Comparison of ENCODE assay signal across 18 mouse cellular contexts in the genomic region with DNA sequence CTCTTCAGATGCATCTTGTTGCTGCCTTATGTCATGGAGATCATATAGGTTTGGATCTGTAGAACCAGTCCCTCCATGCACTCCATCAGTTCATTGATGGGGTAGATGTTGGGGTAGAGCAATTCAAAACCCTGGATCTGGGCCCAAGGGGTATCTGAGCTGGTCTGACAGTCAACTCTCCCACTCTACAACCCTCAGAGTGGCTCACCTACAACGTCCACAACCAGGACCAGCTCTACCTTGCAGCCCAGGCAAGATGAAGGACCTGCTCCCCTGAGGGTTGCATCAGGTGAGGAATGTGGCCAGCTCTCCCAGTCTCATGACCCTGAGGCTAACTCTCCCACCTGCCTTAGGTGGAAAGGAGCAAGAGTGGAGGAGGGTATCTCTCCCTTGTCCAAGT.
DNase-seq lines count a peak whose midpoint lies in the region; ATAC-seq lines count a peak whose summit lies in the region.
"Had no signal": no experiment of that assay in that cellular context is flagged by ENCODE, and none has a peak within 500 bp of the region (broad histone marks: within the 10 kb centered on the region; RNA-seq: fewer than 3 reads in every experiment).

No protein-coding gene starts in this region.

- no peaks in the 10 kb centered on the region for H3K27me3 ChIP-seq in embryonic facial prominence, embryonic 11.5 days (ENCODE audit: control insufficient read depth, insufficient read depth, low read length)
- H3K27me3 ChIP-seq in embryonic facial prominence, embryonic 10.5 days (replicated peaks; ENCODE audit: low read depth, poor library complexity, severe bottlenecking): no peaks in the 10 kb centered on the region
- no peaks in the 10 kb centered on the region for H3K27me3 ChIP-seq in hindbrain, embryonic 11.5 days (ENCODE audit: control insufficient read depth, insufficient read depth, low read length)
- H3K27me3 ChIP-seq in hindbrain, embryonic 10.5 days (ENCODE audit: insufficient read depth, poor library complexity, severe bottlenecking): peaks cover 8% of the 10 kb centered on the region; the same call in 1 of the 2 replicates
- no peaks in the 10 kb centered on the region for H3K27me3 ChIP-seq in midbrain, embryonic 11.5 days (ENCODE audit: control insufficient read depth, insufficient read depth, low read length)
- H3K27me3 ChIP-seq in midbrain, embryonic 16.5 days (ENCODE audit: control insufficient read depth, insufficient read depth, low read depth, low read length): no peaks in the 10 kb centered on the region; the same call in 1 of the 2 replicates
- H3K27me3 ChIP-seq in stomach, embryonic 16.5 days (ENCODE audit: control insufficient read depth, insufficient read depth, low read length): no peaks in the 10 kb centered on the region

- H3K9me3 ChIP-seq in embryonic facial prominence, embryonic 11.5 days (replicated peaks; ENCODE audit: control insufficient read depth, low read length): no peaks in the 10 kb centered on the region
- no peaks in the 10 kb centered on the region for H3K9me3 ChIP-seq in embryonic facial prominence, embryonic 10.5 days
- H3K9me3 ChIP-seq in hindbrain, embryonic 11.5 days (ENCODE audit: control insufficient read depth, low read length): no peaks in the 10 kb centered on the region
- no peaks in the 10 kb centered on the region for H3K9me3 ChIP-seq in hindbrain, embryonic 10.5 days
- H3K9me3 ChIP-seq in midbrain, embryonic 11.5 days (ENCODE audit: control insufficient read depth, low read length): no peaks in the 10 kb centered on the region
- H3K9me3 ChIP-seq in midbrain, embryonic 16.5 days (replicated peaks; ENCODE audit: control insufficient read depth, low read length, poor library complexity, severe bottlenecking): no peaks in the 10 kb centered on the region
- H3K9me3 ChIP-seq in stomach, embryonic 16.5 days (replicated peaks; ENCODE audit: control insufficient read depth, low read length): no peaks in the 10 kb centered on the region
- H3K9me3 ChIP-seq: embryonic facial prominence, embryonic 15.5 days; heart, embryonic 10.5 days; heart, embryonic 15.5 days; hindbrain, embryonic 15.5 days; intestine, embryonic 15.5 days; midbrain, embryonic 10.5 days had no signal

- no peak overlapping the region for H3K4me2 ChIP-seq in embryonic facial prominence, embryonic 11.5 days (ENCODE audit: low read depth, low read length)
- no peak overlapping the region for H3K4me2 ChIP-seq in hindbrain, embryonic 11.5 days (replicated peaks; ENCODE audit: low read depth, low read length)
- H3K4me2 ChIP-seq in midbrain, embryonic 11.5 days: no peak overlapping the region
- no peak overlapping the region for H3K4me2 ChIP-seq in midbrain, embryonic 16.5 days (ENCODE audit: low read length)
- H3K4me2 ChIP-seq in stomach, embryonic 16.5 days (ENCODE audit: low read depth, low read length): no peak overlapping the region
- H3K4me2 ChIP-seq: embryonic facial prominence, embryonic 15.5 days; heart, embryonic 15.5 days; hindbrain, embryonic 15.5 days; intestine, embryonic 15.5 days had no signal

- WGBS in embryonic facial prominence, embryonic 11.5 days: 75% methylated on average over 1 of the region's 1 CpGs
- WGBS in embryonic facial prominence, embryonic 10.5 days: 80% methylated on average over 1 of the region's 1 CpGs
- WGBS in hindbrain, embryonic 11.5 days: 74% methylated on average over 1 of the region's 1 CpGs
- WGBS in hindbrain, embryonic 10.5 days: 74% methylated on average over 1 of the region's 1 CpGs
- WGBS in midbrain, embryonic 11.5 days: 74% methylated on average over 1 of the region's 1 CpGs
- WGBS in midbrain, embryonic 16.5 days: 87% methylated on average over 1 of the region's 1 CpGs
- 81% methylated on average over 1 of the region's 1 CpGs for whole genome bisulfite sequencing in stomach, embryonic 16.5 days

- no peak for DNase-seq in embryonic facial prominence, embryonic 11.5 days (ENCODE audit: low spot score)
- DNase-seq in embryonic facial prominence, embryonic 10.5 days (ENCODE audit: low spot score): no peak
- no peak for DNase-seq in hindbrain, embryonic 11.5 days (ENCODE audit: low spot score)
- no peak for DNase-seq in hindbrain, embryonic 10.5 days (ENCODE audit: low spot score)
- DNase-seq in midbrain, embryonic 11.5 days (ENCODE audit: low spot score, missing footprints): no peak
- DNase-seq: gastrocnemius, postnatal 25 days; heart, adult 11 months had no signal

- H3K4me3 ChIP-seq in embryonic facial prominence, embryonic 11.5 days (ENCODE audit: low read depth, low read length): no peak overlapping the region
- H3K4me3 ChIP-seq in embryonic facial prominence, embryonic 10.5 days: no peak overlapping the region
- no peak overlapping the region for H3K4me3 ChIP-seq in hindbrain, embryonic 11.5 days (ENCODE audit: low read depth, low read length)
- no peak overlapping the region for H3K4me3 ChIP-seq in hindbrain, embryonic 10.5 days
- no peak overlapping the region for H3K4me3 ChIP-seq in midbrain, embryonic 11.5 days (ENCODE audit: low read depth, low read length)
- no peak overlapping the region for H3K4me3 ChIP-seq in midbrain, embryonic 16.5 days (ENCODE audit: low read depth, low read length)
- no peak overlapping the region for H3K4me3 ChIP-seq in stomach, embryonic 16.5 days (replicated peaks; ENCODE audit: low read length)
- H3K4me3 ChIP-seq: embryonic facial prominence, embryonic 15.5 days; heart, embryonic 10.5 days; heart, embryonic 15.5 days; hindbrain, embryonic 15.5 days; intestine, embryonic 15.5 days; midbrain, embryonic 10.5 days had no signal

- no peak overlapping the region for H3K27ac ChIP-seq in embryonic facial prominence, embryonic 11.5 days (replicated peaks; ENCODE audit: low read depth, low read length)
- H3K27ac ChIP-seq in embryonic facial prominence, embryonic 10.5 days (replicated peaks): no peak overlapping the region
- H3K27ac ChIP-seq in hindbrain, embryonic 11.5 days (ENCODE audit: low read depth, low read length): no peak overlapping the region
- H3K27ac ChIP-seq in hindbrain, embryonic 10.5 days: no peak overlapping the region
- H3K27ac ChIP-seq in midbrain, embryonic 11.5 days (ENCODE audit: low read depth, low read length): no peak overlapping the region
- no peak overlapping the region for H3K27ac ChIP-seq in midbrain, embryonic 16.5 days (ENCODE audit: low read length)
- H3K27ac ChIP-seq in stomach, embryonic 16.5 days (ENCODE audit: low read length): no peak overlapping the region
- H3K27ac ChIP-seq: embryonic facial prominence, embryonic 15.5 days; heart, embryonic 10.5 days; heart, embryonic 15.5 days; hindbrain, embryonic 15.5 days; intestine, embryonic 15.5 days; kidney, postnatal 0 days; liver, embryonic 14.5 days; midbrain, embryonic 10.5 days had no signal

- H3K36me3 ChIP-seq in embryonic facial prominence, embryonic 11.5 days (replicated peaks; ENCODE audit: control insufficient read depth, insufficient read depth, low read depth, low read length): no peaks in the 10 kb centered on the region
- no peaks in the 10 kb centered on the region for H3K36me3 ChIP-seq in embryonic facial prominence, embryonic 10.5 days (replicated peaks)
- H3K36me3 ChIP-seq in hindbrain, embryonic 11.5 days (ENCODE audit: control insufficient read depth, insufficient read depth, low read length): no peaks in the 10 kb centered on the region
- no peaks in the 10 kb centered on the region for H3K36me3 ChIP-seq in hindbrain, embryonic 10.5 days
- H3K36me3 ChIP-seq in midbrain, embryonic 11.5 days (ENCODE audit: control insufficient read depth, insufficient read depth, low read length): no peaks in the 10 kb centered on the region
- no peaks in the 10 kb centered on the region for H3K36me3 ChIP-seq in midbrain, embryonic 16.5 days (ENCODE audit: control insufficient read depth, insufficient read depth, low read length)
- H3K36me3 ChIP-seq in stomach, embryonic 16.5 days (ENCODE audit: control insufficient read depth, insufficient read depth, low read length): no peaks in the 10 kb centered on the region
- H3K36me3 ChIP-seq: embryonic facial prominence, embryonic 15.5 days; heart, embryonic 10.5 days; heart, embryonic 15.5 days; hindbrain, embryonic 15.5 days; intestine, embryonic 15.5 days; midbrain, embryonic 10.5 days had no signal

- no peaks in the 10 kb centered on the region for H3K4me1 ChIP-seq in embryonic facial prominence, embryonic 11.5 days (ENCODE audit: control insufficient read depth, insufficient read depth, low read length)
- H3K4me1 ChIP-seq in embryonic facial prominence, embryonic 10.5 days: no peaks in the 10 kb centered on the region
- no peaks in the 10 kb centered on the region for H3K4me1 ChIP-seq in hindbrain, embryonic 11.5 days (replicated peaks; ENCODE audit: control insufficient read depth, insufficient read depth, low read length)
- H3K4me1 ChIP-seq in hindbrain, embryonic 10.5 days (replicated peaks): no peaks in the 10 kb centered on the region
- no peaks in the 10 kb centered on the region for H3K4me1 ChIP-seq in midbrain, embryonic 11.5 days (ENCODE audit: control insufficient read depth, insufficient read depth, low read length)
- H3K4me1 ChIP-seq in midbrain, embryonic 16.5 days (ENCODE audit: control insufficient read depth, insufficient read depth, low read length): no peaks in the 10 kb centered on the region
- no peaks in the 10 kb centered on the region for H3K4me1 ChIP-seq in stomach, embryonic 16.5 days (ENCODE audit: control insufficient read depth, insufficient read depth, low read length)
- H3K4me1 ChIP-seq: embryonic facial prominence, embryonic 15.5 days; heart, embryonic 10.5 days; heart, embryonic 15.5 days; hindbrain, embryonic 15.5 days; intestine, embryonic 15.5 days; midbrain, embryonic 10.5 days had no signal

- H3K9ac ChIP-seq in embryonic facial prominence, embryonic 11.5 days (replicated peaks; ENCODE audit: low read length): no peak overlapping the region
- no peak overlapping the region for H3K9ac ChIP-seq in hindbrain, embryonic 11.5 days (ENCODE audit: low read depth, low read length)
- no peak overlapping the region for H3K9ac ChIP-seq in midbrain, embryonic 11.5 days (ENCODE audit: low read length)
- H3K9ac ChIP-seq in midbrain, embryonic 16.5 days (ENCODE audit: low read depth, low read length): no peak overlapping the region
- H3K9ac ChIP-seq in stomach, embryonic 16.5 days (ENCODE audit: low read length): no peak overlapping the region
- H3K9ac ChIP-seq: embryonic facial prominence, embryonic 15.5 days; heart, embryonic 15.5 days; hindbrain, embryonic 15.5 days; intestine, embryonic 15.5 days; liver, embryonic 14.5 days had no signal

- ATAC-seq in embryonic facial prominence, embryonic 11.5 days (replicated peaks; ENCODE audit: insufficient number of reproducible peaks, low FRiP score, low TSS enrichment, low read depth): peak; percentile 23; the same call in 1 of the 2 replicates
- peak; percentile 27; the same call in 1 of the 2 replicates for ATAC-seq in hindbrain, embryonic 11.5 days (ENCODE audit: low FRiP score)
- peak; percentile 52 for ATAC-seq in midbrain, embryonic 11.5 days (ENCODE audit: low FRiP score)
- ATAC-seq in midbrain, embryonic 16.5 days: no peak
- 0 out of 2 replicates have a peak, but pooled peaks have one; percentile 17 for ATAC-seq in stomach, embryonic 16.5 days (ENCODE audit: insufficient read depth, low FRiP score)
- ATAC-seq: activated CD4-positive, CD25-positive, alpha-beta regulatory T cell, adult 4 months; intestine, embryonic 15.5 days had no signal
